25 mouse cellular contexts compared by ENCODE assay signal in genomic region chr2:137134035-137134434, GRCm38 (mm10). TPM values are rescaled to one million over a fixed set of nuclear protein-coding genes. Genes with fewer than 3 reads are reported as not detected.
A peak's percentile ranks its signal among the peaks of the same experiment; 100 is the strongest.
DNase-seq lines count a peak whose midpoint lies in the region; ATAC-seq and TF ChIP-seq lines count a peak whose summit lies in the region.
"Had no signal": no experiment of that assay in that cellular context is flagged by ENCODE, and none has a peak within 500 bp of the region (broad histone marks: within the 10 kb centered on the region; RNA-seq: fewer than 3 reads in every experiment).

No protein-coding gene starts in this region.

- H3K27ac ChIP-seq in lung, postnatal 0 days (ENCODE audit: low read length), result no peak overlapping the region
- no peak overlapping the region for H3K27ac ChIP-seq in intestine, embryonic 15.5 days
- no peak overlapping the region for H3K27ac ChIP-seq in intestine, postnatal 0 days (ENCODE audit: low read depth, low read length)
- H3K27ac ChIP-seq: embryonic facial prominence, embryonic 10.5 days; embryonic facial prominence, embryonic 12.5 days; forebrain, embryonic 13.5 days; forebrain, embryonic 15.5 days had no signal

- peak; percentile 43 for DNase-seq in lung, postnatal 0 days (ENCODE audit: low spot score)
- no peak for DNase-seq in lung, adult 2 months
- no peak for DNase-seq in left cerebral cortex, adult 11 months (ENCODE audit: low spot score)
- DNase-seq in liver, result no peak
- DNase-seq in right cerebral cortex, adult 18-20 months, result no peak
- DNase-seq: adrenal gland, adult 8-10 months; adrenal gland, postnatal 14 days; adrenal gland, postnatal 36 days; cerebellum, adult 11-12 months; cerebellum, adult 2 months; cerebellum, adult 9-10 months; cerebellum, postnatal 10 days; cerebellum, postnatal 25 days had no signal

- no peaks in the 10 kb centered on the region for H3K79me2 ChIP-seq in C2C12 (ENCODE audit: control insufficient read depth, insufficient read depth)

- no peaks in the 10 kb centered on the region for H3K9me3 ChIP-seq in lung, postnatal 0 days (ENCODE audit: low read length)
- no peaks in the 10 kb centered on the region for H3K9me3 ChIP-seq in intestine, embryonic 15.5 days
- no peaks in the 10 kb centered on the region for H3K9me3 ChIP-seq in intestine, postnatal 0 days (ENCODE audit: control insufficient read depth)
- H3K9me3 ChIP-seq: embryonic facial prominence, embryonic 10.5 days; embryonic facial prominence, embryonic 12.5 days; forebrain, embryonic 13.5 days; forebrain, embryonic 15.5 days had no signal

- H3K79me3 ChIP-seq in C2C12 (ENCODE audit: low read depth), result no peaks in the 10 kb centered on the region

- no peak overlapping the region for H3K4me2 ChIP-seq in lung, postnatal 0 days (replicated peaks; ENCODE audit: low read depth, low read length)
- no peak overlapping the region for H3K4me2 ChIP-seq in intestine, embryonic 15.5 days (replicated peaks)
- no peak overlapping the region for H3K4me2 ChIP-seq in intestine, postnatal 0 days (replicated peaks; ENCODE audit: low read depth)
- H3K4me2 ChIP-seq: embryonic facial prominence, embryonic 12.5 days; forebrain, embryonic 13.5 days; forebrain, embryonic 15.5 days had no signal

- no peak for TF ChIP-seq POLR2A in lung, adult 2 months (IDR thresholded peaks at IDR 0.05; ENCODE audit: borderline replicate concordance, extremely low read depth, low read depth, low read length)

- TF ChIP-seq EP300 in lung, postnatal 0 days (IDR thresholded peaks at IDR 0.05), result no peak

- no peak for ATAC-seq in lung, postnatal 0 days
- ATAC-seq in intestine, embryonic 15.5 days, result peak; percentile 55; the same call in 1 of the 2 replicates
- ATAC-seq in intestine, postnatal 0 days, result peak; percentile 28; the same call in 1 of the 2 replicates
- ATAC-seq: activated CD4-positive, CD25-positive, alpha-beta regulatory T cell, adult 4 months; CD4-positive, CD25-positive, alpha-beta regulatory T cell, adult 4 months; forebrain, embryonic 13.5 days; forebrain, embryonic 15.5 days; Patski had no signal

- H3K36me3 ChIP-seq in lung, postnatal 0 days (ENCODE audit: insufficient read depth, low read length), result no peaks in the 10 kb centered on the region
- H3K36me3 ChIP-seq in C2C12 (ENCODE audit: control insufficient read depth, insufficient read depth), result no peaks in the 10 kb centered on the region
- H3K36me3 ChIP-seq in intestine, embryonic 15.5 days, result no peaks in the 10 kb centered on the region
- no peaks in the 10 kb centered on the region for H3K36me3 ChIP-seq in intestine, postnatal 0 days (ENCODE audit: control insufficient read depth, insufficient read depth)
- H3K36me3 ChIP-seq: embryonic facial prominence, embryonic 10.5 days; embryonic facial prominence, embryonic 12.5 days; forebrain, embryonic 15.5 days; G1E had no signal

- H3K4me1 ChIP-seq in lung, postnatal 0 days (ENCODE audit: insufficient read depth, low read depth, low read length), result no peaks in the 10 kb centered on the region
- H3K4me1 ChIP-seq in lung, adult 2 months (ENCODE audit: control insufficient read depth, insufficient read depth, low read length), result no peaks in the 10 kb centered on the region
- H3K4me1 ChIP-seq in intestine, embryonic 15.5 days (replicated peaks), result no peaks in the 10 kb centered on the region
- H3K4me1 ChIP-seq in intestine, postnatal 0 days (replicated peaks; ENCODE audit: control insufficient read depth, insufficient read depth, low read length), result no peaks in the 10 kb centered on the region
- H3K4me1 ChIP-seq: forebrain, embryonic 13.5 days; forebrain, embryonic 15.5 days had no signal

- no peak overlapping the region for H3K4me3 ChIP-seq in lung, postnatal 0 days (ENCODE audit: low read depth, low read length)
- no peak overlapping the region for H3K4me3 ChIP-seq in lung, adult 2 months (replicated peaks; ENCODE audit: extremely low read depth, low read depth, low read length)
- H3K4me3 ChIP-seq in C2C12 (ENCODE audit: insufficient read depth, poor library complexity, severe bottlenecking), result no peak overlapping the region
- no peak overlapping the region for H3K4me3 ChIP-seq in intestine, embryonic 15.5 days (replicated peaks)
- H3K4me3 ChIP-seq in intestine, postnatal 0 days (ENCODE audit: low read depth, low read length), result no peak overlapping the region
- H3K4me3 ChIP-seq: embryonic facial prominence, embryonic 10.5 days; embryonic facial prominence, embryonic 12.5 days; forebrain, embryonic 13.5 days; forebrain, embryonic 15.5 days had no signal

- no peak overlapping the region for H3K9ac ChIP-seq in lung, postnatal 0 days (replicated peaks; ENCODE audit: low read depth)
- H3K9ac ChIP-seq in intestine, embryonic 15.5 days, result no peak overlapping the region
- H3K9ac ChIP-seq in intestine, postnatal 0 days (ENCODE audit: low read depth, low read length), result no peak overlapping the region
- H3K9ac ChIP-seq: embryonic facial prominence, embryonic 12.5 days; forebrain, embryonic 13.5 days; forebrain, embryonic 15.5 days had no signal

- TF ChIP-seq CTCF in lung, postnatal 0 days (IDR thresholded peaks at IDR 0.05), result no peak
- no peak for TF ChIP-seq CTCF in lung, adult 2 months (IDR thresholded peaks at IDR 0.05; ENCODE audit: insufficient read depth, low read length)
- no peak for TF ChIP-seq CTCF in C2C12 (IDR thresholded peaks at IDR 0.05; ENCODE audit: control insufficient read depth, insufficient read depth, insufficient read length)
- TF ChIP-seq CTCF in intestine, postnatal 0 days (IDR thresholded peaks at IDR 0.05; ENCODE audit: low read depth), result no peak

- no peaks in the 10 kb centered on the region for H3K27me3 ChIP-seq in lung, postnatal 0 days (replicated peaks; ENCODE audit: insufficient read depth, low read length)
- no peaks in the 10 kb centered on the region for H3K27me3 ChIP-seq in C2C12 (ENCODE audit: control insufficient read depth, insufficient read depth, insufficient read length)
- H3K27me3 ChIP-seq in intestine, embryonic 15.5 days (replicated peaks), result no peaks in the 10 kb centered on the region
- H3K27me3 ChIP-seq in intestine, postnatal 0 days (replicated peaks; ENCODE audit: control insufficient read depth, insufficient read depth, low read length), result no peaks in the 10 kb centered on the region
- H3K27me3 ChIP-seq: CH12.LX; embryonic facial prominence, embryonic 12.5 days; forebrain, embryonic 13.5 days; forebrain, embryonic 15.5 days; Patski had no signal

- no peak overlapping the region for H3ac ChIP-seq in C2C12 (ENCODE audit: control insufficient read depth, insufficient read length, low read depth)

- 42% methylated on average over 5 of the region's 5 CpGs for WGBS in lung, postnatal 0 days
- 58% methylated on average over 5 of the region's 5 CpGs for WGBS in lung, adult 2 months
- WGBS in intestine, embryonic 15.5 days, result 57% methylated on average over 5 of the region's 5 CpGs
- 36% methylated on average over 5 of the region's 5 CpGs for WGBS in intestine, postnatal 0 days

TF ChIP-seq in C2C12, 6 proteins besides CTCF, POLR2A, EP300 and RAD21:
- no peak for TF ChIP-seq USF1 (IDR thresholded peaks at IDR 0.05; ENCODE audit: low read depth)
- peak; percentile 69 for TF ChIP-seq MYOD1 (IDR thresholded peaks at IDR 0.05; ENCODE audit: control insufficient read depth, insufficient read length, low read depth)

RNA-seq across cellular contexts. Expression of gene Jag1, which starts 17.6 kb away (rescaled TPM):
- polyA plus RNA-seq in lung, postnatal 0 days (2015; fragmentation: Nextera tagmentation; extraction: Ambion mirVana), result 14.8 and 15.4 TPM in 2 replicates
- 10.4 and 11.4 TPM in 2 replicates for polyA plus RNA-seq in lung, adult 2 months (2012; rRNA removed)
- polyA plus RNA-seq in C2C12 (2012; fragmentation: generic; extraction: Trizol), result 4.0 TPM
- polyA plus RNA-seq in intestine, embryonic 15.5 days (2015; fragmentation: Nextera tagmentation; extraction: Ambion mirVana), result 15.8 and 18.3 TPM in 2 replicates
- 6.0 and 6.9 TPM in 2 replicates for polyA plus RNA-seq in intestine, postnatal 0 days (2015; fragmentation: Nextera tagmentation; extraction: Ambion mirVana)
- polyA plus RNA-seq: G1E had no signal
